Mouse (Mus musculus): Measurements from ENCODE around the gene Sp2. TPM values are rescaled to one million over a fixed set of nuclear protein-coding genes. Genes with fewer than 3 reads are reported as not detected.

Sp2 gene
- polyA plus RNA-seq, 1 experiment = 23.9 TPM

GRCm38 (mm10) chr11:96966914-96967543, 15.7 kb downstream of the Sp2 start:
- H3K27ac ChIP-seq (ENCODE audit: insufficient read depth, low read length) = peak overlapping the region; percentile 92
- peak overlapping the region; percentile 51 for H3K4me3 ChIP-seq (ENCODE audit: extremely low read depth, insufficient read depth, insufficient read length)
- H3K36me3 ChIP-seq (ENCODE audit: control insufficient read depth, insufficient read depth, low read length) = peaks cover 4% of the 10 kb centered on the region
- TF ChIP-seq CTCF (IDR thresholded peaks at IDR 0.05; ENCODE audit: extremely low read depth, insufficient read depth, insufficient read length, insufficient replicate concordance) = no peak
- TF ChIP-seq POLR2A (IDR thresholded peaks at IDR 0.05; ENCODE audit: low read depth, low read length) = 0 out of 2 replicates have a peak, but pooled peaks have one; percentile 6
- WGBS = 4% methylated on average over 13 of the region's 13 CpGs
- DNase-seq (ENCODE audit: low read depth in 1 of 2, low spot score in 2 of 2) = peak in 1 of 2 experiments; percentile 33
- H3K27me3 ChIP-seq (ENCODE audit: control insufficient read depth, insufficient read depth, low read length) = no peaks in the 10 kb centered on the region
- peaks cover 13% of the 10 kb centered on the region; the same call in 1 of the 2 replicates for H3K4me1 ChIP-seq (ENCODE audit: control insufficient read depth, insufficient read depth, insufficient read length)

- Histone ChIP-seq H3K4me3 (ENCODE audit: extremely low read depth, insufficient read depth, insufficient read length) (no peak overlapping the region), H3K27ac (ENCODE audit: insufficient read depth, low read length) (peak overlapping the region; percentile 32; the same call in 1 of the 2 replicates), H3K27me3 (ENCODE audit: control insufficient read depth, insufficient read depth, low read length) (no peaks in the 10 kb centered on the region), H3K36me3 (ENCODE audit: control insufficient read depth, insufficient read depth, low read length) (peaks cover 9% of the 10 kb centered on the region), H3K4me1 (ENCODE audit: control insufficient read depth, insufficient read depth, insufficient read length) (peaks cover 13% of the 10 kb centered on the region; the same call in 1 of the 2 replicates)
- no peak for TF ChIP-seq CTCF (IDR thresholded peaks at IDR 0.05; ENCODE audit: extremely low read depth, insufficient read depth, insufficient read length, insufficient replicate concordance)
- no peak for TF ChIP-seq POLR2A (IDR thresholded peaks at IDR 0.05; ENCODE audit: low read depth, low read length)
- DNase-seq (ENCODE audit: low read depth in 1 of 2, low spot score in 2 of 2) = no peak
- 52% methylated on average over 3 of the region's 3 CpGs for WGBS
These were observed 16.6 kb downstream of the Sp2 start for GRCm38 (mm10) chr11:96966172-96966571.

GRCm38 (mm10) chr11:96963580-96963979, 19.2 kb downstream of the Sp2 start:
- Histone ChIP-seq H3K36me3 (ENCODE audit: control insufficient read depth, insufficient read depth, low read length) (peaks cover 28% of the 10 kb centered on the region), H3K27ac (ENCODE audit: insufficient read depth, low read length) (no peak overlapping the region), H3K27me3 (ENCODE audit: control insufficient read depth, insufficient read depth, low read length) (no peaks in the 10 kb centered on the region), H3K4me1 (ENCODE audit: control insufficient read depth, insufficient read depth, insufficient read length) (peaks cover 6% of the 10 kb centered on the region; the same call in 1 of the 2 replicates), H3K4me3 (ENCODE audit: extremely low read depth, insufficient read depth, insufficient read length) (no peak overlapping the region)
- TF ChIP-seq CTCF (IDR thresholded peaks at IDR 0.05; ENCODE audit: extremely low read depth, insufficient read depth, insufficient read length, insufficient replicate concordance) (peak; percentile 88), POLR2A (IDR thresholded peaks at IDR 0.05; ENCODE audit: low read depth, low read length) (no peak)
- 25% methylated on average over 8 of the region's 8 CpGs for WGBS
- DNase-seq (ENCODE audit: low read depth in 1 of 2, low spot score in 2 of 2) = peak in 1 of 2 experiments; percentile 79

DNA sequence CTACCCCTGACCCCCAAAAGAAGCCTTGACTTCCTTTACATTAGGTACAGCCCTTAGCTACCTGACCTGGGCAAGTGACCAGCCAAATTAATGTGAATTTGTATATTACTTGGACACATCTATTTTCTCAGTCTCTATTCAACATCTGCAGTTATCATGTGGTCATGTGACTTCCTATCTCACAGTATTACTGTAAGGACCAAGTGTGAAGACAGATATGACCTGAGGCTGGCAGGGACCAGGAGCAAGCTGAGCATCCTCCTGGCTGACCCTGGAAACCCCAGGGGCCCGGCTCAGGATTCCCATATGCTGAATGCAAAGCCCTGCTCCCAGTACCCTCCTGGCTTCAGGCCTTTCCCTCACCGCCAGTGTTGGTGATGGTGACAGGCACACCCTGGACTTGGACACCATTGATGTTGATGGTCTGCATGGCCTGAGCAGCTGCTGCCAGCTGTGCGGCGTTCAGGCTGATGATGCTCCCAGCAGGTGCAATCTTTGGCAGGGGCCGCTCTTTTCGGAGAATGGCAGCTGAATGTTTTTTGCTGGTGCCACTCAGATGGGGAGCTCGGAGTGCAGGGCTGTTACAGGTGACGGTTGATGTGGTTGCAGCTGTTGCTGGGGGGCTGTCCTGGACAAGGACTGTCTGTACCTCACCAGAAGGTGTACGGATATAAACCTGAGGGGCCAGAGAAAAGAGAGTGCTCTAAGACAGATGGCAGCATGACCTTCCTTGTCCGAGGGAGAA, 25.5 kb downstream of the Sp2 start:
- Histone ChIP-seq H3K4me3 (ENCODE audit: extremely low read depth, insufficient read depth, insufficient read length) (no peak overlapping the region), H3K27me3 (ENCODE audit: control insufficient read depth, insufficient read depth, low read length) (no peaks in the 10 kb centered on the region), H3K4me1 (ENCODE audit: control insufficient read depth, insufficient read depth, insufficient read length) (no peaks in the 10 kb centered on the region), H3K36me3 (ENCODE audit: control insufficient read depth, insufficient read depth, low read length) (peaks cover 68% of the 10 kb centered on the region), H3K27ac (ENCODE audit: insufficient read depth, low read length) (no peak overlapping the region)
- DNase-seq (ENCODE audit: low read depth in 1 of 2, low spot score in 2 of 2) = no peak
- WGBS = 87% methylated on average over 10 of the region's 10 CpGs
- TF ChIP-seq CTCF (IDR thresholded peaks at IDR 0.05; ENCODE audit: extremely low read depth, insufficient read depth, insufficient read length, insufficient replicate concordance) = no peak
- TF ChIP-seq POLR2A (IDR thresholded peaks at IDR 0.05; ENCODE audit: low read depth, low read length) = no peak

DNA sequence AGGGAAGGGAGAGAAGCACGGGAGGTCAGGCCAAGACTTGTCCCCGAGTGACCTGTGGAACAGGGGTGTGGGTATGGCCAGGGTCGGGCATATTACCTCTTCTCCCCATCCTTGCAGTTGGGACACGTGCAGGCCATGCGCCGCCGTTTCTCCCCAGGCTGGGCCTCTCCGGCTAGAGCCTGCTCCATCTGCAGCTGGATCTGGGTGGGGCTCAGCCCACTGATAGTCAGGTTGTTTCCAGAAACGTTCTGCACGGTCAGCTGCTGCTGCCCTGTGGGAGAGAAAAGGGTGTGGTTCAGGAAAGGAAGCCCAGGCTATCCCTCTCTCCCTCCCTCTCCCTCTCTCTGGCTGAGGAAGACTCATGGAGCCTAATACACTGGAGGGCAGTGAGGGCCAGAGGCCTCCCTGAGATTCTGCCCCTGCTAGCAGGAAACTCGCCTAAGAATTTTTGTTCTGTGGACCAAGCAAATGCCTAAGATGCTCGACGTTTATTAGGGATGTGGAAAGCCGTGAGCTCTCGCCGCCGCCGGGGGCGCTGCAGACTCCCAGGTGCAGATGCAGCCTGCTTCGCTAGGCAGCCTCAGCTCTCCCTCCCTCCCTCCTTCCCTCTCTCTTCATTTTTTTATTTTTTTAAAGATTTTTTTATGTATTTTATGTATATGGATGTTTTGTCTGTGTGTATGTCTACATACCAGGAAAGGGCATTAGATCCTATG, 26.6 kb downstream of the Sp2 start:
- WGBS = 83% methylated on average over 20 of the region's 20 CpGs
- peaks cover 62% of the 10 kb centered on the region for H3K36me3 ChIP-seq (ENCODE audit: control insufficient read depth, insufficient read depth, low read length)
- no peak overlapping the region for H3K27ac ChIP-seq (ENCODE audit: insufficient read depth, low read length)
- H3K4me3 ChIP-seq (ENCODE audit: extremely low read depth, insufficient read depth, insufficient read length) = no peak overlapping the region
- no peaks in the 10 kb centered on the region for H3K4me1 ChIP-seq (ENCODE audit: control insufficient read depth, insufficient read depth, insufficient read length)
- TF ChIP-seq CTCF (IDR thresholded peaks at IDR 0.05; ENCODE audit: extremely low read depth, insufficient read depth, insufficient read length, insufficient replicate concordance) (no peak), POLR2A (IDR thresholded peaks at IDR 0.05; ENCODE audit: low read depth, low read length) (no peak)
- H3K27me3 ChIP-seq (ENCODE audit: control insufficient read depth, insufficient read depth, low read length) = no peaks in the 10 kb centered on the region
- no peak for DNase-seq (ENCODE audit: low read depth in 1 of 2, low spot score in 2 of 2)

- 87% methylated on average over 4 of the region's 4 CpGs for WGBS
- no peak for TF ChIP-seq CTCF (IDR thresholded peaks at IDR 0.05; ENCODE audit: extremely low read depth, insufficient read depth, insufficient read length, insufficient replicate concordance)
- no peak for TF ChIP-seq POLR2A (IDR thresholded peaks at IDR 0.05; ENCODE audit: low read depth, low read length)
- H3K36me3 ChIP-seq (ENCODE audit: control insufficient read depth, insufficient read depth, low read length) = peaks cover 55% of the 10 kb centered on the region
- no peaks in the 10 kb centered on the region for H3K4me1 ChIP-seq (ENCODE audit: control insufficient read depth, insufficient read depth, insufficient read length)
- no peaks in the 10 kb centered on the region for H3K27me3 ChIP-seq (ENCODE audit: control insufficient read depth, insufficient read depth, low read length)
- no peak overlapping the region for H3K27ac ChIP-seq (ENCODE audit: insufficient read depth, low read length)
- no peak overlapping the region for H3K4me3 ChIP-seq (ENCODE audit: extremely low read depth, insufficient read depth, insufficient read length)
- DNase-seq (ENCODE audit: low read depth in 1 of 2, low spot score in 2 of 2) = no peak
These were observed 27.7 kb downstream of the Sp2 start for GRCm38 (mm10) chr11:96955094-96955493.
